Mouse (Mus musculus): ENCODE data around the gene Cnih2. TPM values are rescaled to one million over a fixed set of nuclear protein-coding genes. Genes with fewer than 3 reads are reported as not detected.

The Cnih2 gene
- 448 and 454 TPM in 2 replicates for polyA plus RNA-seq (2015; fragmentation: Nextera tagmentation; extraction: Ambion mirVana)

GRCm38 (mm10) chr19:5098363-5099143, at the start of gene Cnih2:
Gene Cnih2 (minus strand): TSS chr19:5098521.

GRCm38 (mm10) chr19:5118384-5118698, 20.0 kb upstream of the Cnih2 start, which contains the start of gene Klc2:
Gene Klc2 (minus strand): TSS chr19:5118560.

GRCm38 (mm10) chr19:5106731-5107191, 8.4 kb upstream of the Cnih2 start, which contains the start of gene Rab1b:
Gene Rab1b (minus strand): TSS chr19:5107072.

GRCm38 (mm10) chr19:5087884-5088728, 10.2 kb downstream of the Cnih2 start, which contains the start of gene Yif1a:
Gene Yif1a (plus strand): TSS chr19:5088538.

GRCm38 (mm10) chr19:5085145-5085863, 13.0 kb downstream of the Cnih2 start, which contains the start of gene Tmem151a:
Gene Tmem151a (minus strand): TSS chr19:5085531.

GRCm38 (mm10) chr19:5067867-5068569, 30.3 kb downstream of the Cnih2 start, which contains the start of gene Cd248:
Gene Cd248 (plus strand): TSS chr19:5068078.

GRCm38 (mm10) chr19:5050047-5050905, 48.0 kb downstream of the Cnih2 start, which contains the start of gene Rin1:
Gene Rin1 (plus strand): TSS chr19:5050481.

Other genes starting within 250 kb of the Cnih2 start
- 92.7 and 98.1 TPM in 2 replicates for gene Ctsf, start 243.4 kb downstream of the Cnih2 start, polyA plus RNA-seq (2015; fragmentation: Nextera tagmentation; extraction: Ambion mirVana)
- 3.9 and 5.1 TPM in 2 replicates for gene Actn3, start 220.6 kb downstream of the Cnih2 start, polyA plus RNA-seq (2015; fragmentation: Nextera tagmentation; extraction: Ambion mirVana)
- 18.3 and 20.1 TPM in 2 replicates for gene Zdhhc24, start 219.9 kb downstream of the Cnih2 start, polyA plus RNA-seq (2015; fragmentation: Nextera tagmentation; extraction: Ambion mirVana)
- gene Bbs1, start 191.9 kb downstream of the Cnih2 start, polyA plus RNA-seq (2015; fragmentation: Nextera tagmentation; extraction: Ambion mirVana) = 8.7 and 8.8 TPM in 2 replicates
- 66.6 and 67.5 TPM in 2 replicates for gene Dpp3, start 170.2 kb downstream of the Cnih2 start, polyA plus RNA-seq (2015; fragmentation: Nextera tagmentation; extraction: Ambion mirVana)
- 10.4 and 12.1 TPM in 2 replicates for gene Peli3, start 155.4 kb downstream of the Cnih2 start, polyA plus RNA-seq (2015; fragmentation: Nextera tagmentation; extraction: Ambion mirVana)
- gene Mrpl11, start 136.4 kb downstream of the Cnih2 start, polyA plus RNA-seq (2015; fragmentation: Nextera tagmentation; extraction: Ambion mirVana) = 116 and 126 TPM in 2 replicates
- 0.28 and 0.39 TPM in 2 replicates for gene Npas4, start 108.2 kb downstream of the Cnih2 start, polyA plus RNA-seq (2015; fragmentation: Nextera tagmentation; extraction: Ambion mirVana)
- gene Slc29a2, start 74.7 kb downstream of the Cnih2 start, polyA plus RNA-seq (2015; fragmentation: Nextera tagmentation; extraction: Ambion mirVana) = 17.8 and 18.5 TPM in 2 replicates
- gene B4gat1, start 59.7 kb downstream of the Cnih2 start, polyA plus RNA-seq (2015; fragmentation: Nextera tagmentation; extraction: Ambion mirVana) = 166 and 173 TPM in 2 replicates
- 1.7 and 2.2 TPM in 2 replicates for gene AC124502.3, start 59.6 kb downstream of the Cnih2 start, polyA plus RNA-seq (2015; fragmentation: Nextera tagmentation; extraction: Ambion mirVana)
- 14.2 and 14.9 TPM in 2 replicates for gene Brms1, start 57.2 kb downstream of the Cnih2 start, polyA plus RNA-seq (2015; fragmentation: Nextera tagmentation; extraction: Ambion mirVana)
- gene Rin1, start 48.0 kb downstream of the Cnih2 start, polyA plus RNA-seq (2015; fragmentation: Nextera tagmentation; extraction: Ambion mirVana) = 0.55 and 0.71 TPM in 2 replicates
- 17.4 and 19.4 TPM in 2 replicates for gene Cd248, start 30.4 kb downstream of the Cnih2 start, polyA plus RNA-seq (2015; fragmentation: Nextera tagmentation; extraction: Ambion mirVana)
- 63.2 and 66.9 TPM in 2 replicates for gene Tmem151a, start 13.0 kb downstream of the Cnih2 start, polyA plus RNA-seq (2015; fragmentation: Nextera tagmentation; extraction: Ambion mirVana)
- gene Yif1a, start 10.0 kb downstream of the Cnih2 start, polyA plus RNA-seq (2015; fragmentation: Nextera tagmentation; extraction: Ambion mirVana) = 72.6 and 73.4 TPM in 2 replicates
- 203 and 219 TPM in 2 replicates for gene Rab1b, start 8.6 kb upstream of the Cnih2 start, polyA plus RNA-seq (2015; fragmentation: Nextera tagmentation; extraction: Ambion mirVana)
- 72.6 and 86.2 TPM in 2 replicates for gene Klc2, start 20.0 kb upstream of the Cnih2 start, polyA plus RNA-seq (2015; fragmentation: Nextera tagmentation; extraction: Ambion mirVana)
- 39.0 and 46.4 TPM in 2 replicates for gene Pacs1, start 174.6 kb upstream of the Cnih2 start, polyA plus RNA-seq (2015; fragmentation: Nextera tagmentation; extraction: Ambion mirVana)
- gene Sf3b2, start 196.9 kb upstream of the Cnih2 start, polyA plus RNA-seq (2015; fragmentation: Nextera tagmentation; extraction: Ambion mirVana) = 285 and 310 TPM in 2 replicates
- 27.2 and 33.5 TPM in 2 replicates for gene Gal3st3, start 199.8 kb upstream of the Cnih2 start, polyA plus RNA-seq (2015; fragmentation: Nextera tagmentation; extraction: Ambion mirVana)
- gene Catsper1, start 237.2 kb upstream of the Cnih2 start, polyA plus RNA-seq (2015; fragmentation: Nextera tagmentation; extraction: Ambion mirVana) = not detected in 2 replicates